Mouse (Mus musculus) stomach, postnatal 0 days (tissue): ENCODE results near the gene 8030474K03Rik.

Source experiments
- CTCF ChIP-seq: IDR thresholded peaks from 2 replicates; pipeline ENCODE4 v1.5.1; 2016; ENCODE audit warnings: antibody characterized with exemption, low read depth, mild to moderate bottlenecking, moderate library complexity
- EP300 ChIP-seq: optimal IDR thresholded peaks from 2 replicates; pipeline ENCODE3; 2016; ENCODE audit warnings: antibody characterized with exemption

GRCm38 (mm10) chrX:101791551-101791950 lies 2.9 kb upstream of the 8030474K03Rik start:
- peak; percentile 71 for TF ChIP-seq CTCF
- no peak for TF ChIP-seq EP300
